ENCODE assay signal across 20 mouse cellular contexts in genomic region chr6:77358471-77358837, GRCm38 (mm10).
DNase-seq lines count a peak whose midpoint lies in the region; ATAC-seq and TF ChIP-seq lines count a peak whose summit lies in the region.
"Had no signal": no experiment of that assay in that cellular context is flagged by ENCODE, and none has a peak within 500 bp of the region (broad histone marks: within the 10 kb centered on the region; RNA-seq: fewer than 3 reads in every experiment).

No protein-coding gene starts in this region.

- no peak overlapping the region for H3K4me3 ChIP-seq in forebrain, embryonic 14.5 days (ENCODE audit: low read depth, low read length)
- H3K4me3 ChIP-seq in forebrain, embryonic 10.5 days: no peak overlapping the region
- H3K4me3 ChIP-seq in layer of hippocampus, adult 2 months: no peak overlapping the region
- H3K4me3 ChIP-seq in heart, adult 2 months: no peak overlapping the region
- H3K4me3 ChIP-seq: intestine, embryonic 15.5 days; limb, embryonic 10.5 days had no signal

- 0 out of 2 replicates have a peak, but pooled peaks cover 3% of the 10 kb centered on the region for H3K4me1 ChIP-seq in forebrain, embryonic 14.5 days (ENCODE audit: control insufficient read depth, insufficient read depth, low read length)
- peaks cover 10% of the 10 kb centered on the region for H3K4me1 ChIP-seq in forebrain, embryonic 10.5 days
- no peaks in the 10 kb centered on the region for H3K4me1 ChIP-seq in heart, adult 2 months (ENCODE audit: control insufficient read depth, insufficient read depth, low read length)
- H3K4me1 ChIP-seq: intestine, embryonic 15.5 days had no signal

- H3K9me3 ChIP-seq in forebrain, embryonic 14.5 days (replicated peaks; ENCODE audit: control insufficient read depth, low read length): no peaks in the 10 kb centered on the region
- no peaks in the 10 kb centered on the region for H3K9me3 ChIP-seq in forebrain, embryonic 10.5 days
- H3K9me3 ChIP-seq: intestine, embryonic 15.5 days; limb, embryonic 10.5 days had no signal

- intact Hi-C loops in left cerebral cortex, postnatal 25 days (cut with DNase I): loop anchor here (2.0 to 5.0 kb wide), 2 partner anchors 84 to 106 kb away; no protein-coding TSS in a partner anchor
- intact Hi-C loops in heart, adult 2 months (cut with DNase I): no loop called here

- H3K27ac ChIP-seq in forebrain, embryonic 14.5 days (ENCODE audit: low read depth, low read length): peak overlapping the region; percentile 23; the same call in 1 of the 2 replicates
- H3K27ac ChIP-seq in forebrain, embryonic 10.5 days: no peak overlapping the region
- H3K27ac ChIP-seq in layer of hippocampus, adult 2 months: peak overlapping the region; percentile 87
- H3K27ac ChIP-seq in heart, adult 2 months: no peak overlapping the region
- H3K27ac ChIP-seq: intestine, embryonic 15.5 days; limb, embryonic 10.5 days had no signal

- TF ChIP-seq EP300 in heart, adult 2 months (IDR thresholded peaks at IDR 0.05; ENCODE audit: insufficient read depth, low read depth, low read length): no peak

- no peak overlapping the region for H3K4me2 ChIP-seq in forebrain, embryonic 14.5 days (ENCODE audit: low read length)
- H3K4me2 ChIP-seq: intestine, embryonic 15.5 days had no signal

- peak; percentile 42 for DNase-seq in forebrain, embryonic 14.5 days (ENCODE audit: low spot score)
- DNase-seq in forebrain, embryonic 10.5 days (ENCODE audit: extremely low spot score, low spot score): no peak
- DNase-seq in layer of hippocampus, adult 2 months (ENCODE audit: low spot score in 2 of 2): no peak
- DNase-seq in layer of hippocampus, adult 8-10 months (ENCODE audit: low spot score in 2 of 2): no peak
- DNase-seq in brain, adult 2 months (ENCODE audit: low read depth, low spot score): peak; percentile 65
- peak; percentile 21 to 68 for DNase-seq in left cerebral cortex, postnatal 25 days (ENCODE audit: low spot score in 2 of 2)
- DNase-seq in heart, adult 2 months: no peak
- DNase-seq: adrenal gland, adult 8-10 months; embryo, embryonic 11 days; heart, adult 11 months; heart, postnatal 36 days; kidney, adult 9 months; kidney, postnatal 36 days; liver, postnatal 0 days; lung, postnatal 10 days; thymus, postnatal 14 days had no signal

- H3K9ac ChIP-seq in forebrain, embryonic 14.5 days (ENCODE audit: low read length): no peak overlapping the region
- H3K9ac ChIP-seq in heart, adult 2 months (ENCODE audit: low read depth, low read length): no peak overlapping the region
- H3K9ac ChIP-seq: intestine, embryonic 15.5 days; liver, postnatal 0 days had no signal

- ATAC-seq in forebrain, embryonic 14.5 days: peak; percentile 68; the same call in 1 of the 2 replicates
- ATAC-seq: CD4-positive, CD25-positive, alpha-beta regulatory T cell, adult 4 months; intestine, embryonic 15.5 days; liver, postnatal 0 days; Patski had no signal

- no peak for TF ChIP-seq CTCF in layer of hippocampus, adult 2 months (conservative IDR thresholded peaks at IDR 0.05)
- no peak for TF ChIP-seq CTCF in heart, adult 2 months (IDR thresholded peaks at IDR 0.05)

- no peaks in the 10 kb centered on the region for H3K79me2 ChIP-seq in heart, adult 2 months (replicated peaks; ENCODE audit: control insufficient read depth, insufficient read depth, low read length)

- 61% methylated on average over 6 of the region's 6 CpGs for WGBS in forebrain, embryonic 14.5 days
- WGBS in forebrain, embryonic 10.5 days: 91% methylated on average over 6 of the region's 6 CpGs
- WGBS in heart, adult 2 months: 59% methylated on average over 6 of the region's 6 CpGs

- H3K27me3 ChIP-seq in forebrain, embryonic 14.5 days (replicated peaks; ENCODE audit: control insufficient read depth, insufficient read depth, low read length): no peaks in the 10 kb centered on the region
- no peaks in the 10 kb centered on the region for H3K27me3 ChIP-seq in forebrain, embryonic 10.5 days (ENCODE audit: poor library complexity, severe bottlenecking)
- H3K27me3 ChIP-seq in heart, adult 2 months (ENCODE audit: control insufficient read depth, insufficient read depth, low read length): no peaks in the 10 kb centered on the region
- H3K27me3 ChIP-seq: intestine, embryonic 15.5 days; Patski had no signal

- TF ChIP-seq POLR2A in heart, adult 2 months (IDR thresholded peaks at IDR 0.05; ENCODE audit: insufficient read depth, low read depth, low read length): no peak

- H3K36me3 ChIP-seq in forebrain, embryonic 14.5 days (ENCODE audit: control insufficient read depth, insufficient read depth, low read length): no peaks in the 10 kb centered on the region
- H3K36me3 ChIP-seq in forebrain, embryonic 10.5 days (replicated peaks): no peaks in the 10 kb centered on the region
- no peaks in the 10 kb centered on the region for H3K36me3 ChIP-seq in heart, adult 2 months (ENCODE audit: control insufficient read depth, insufficient read depth, low read length)
- H3K36me3 ChIP-seq: intestine, embryonic 15.5 days; limb, embryonic 10.5 days had no signal

Comparison
In these comparisons a context has a peak if more than half of its experiments do, and no peak if none do; other contexts are left out.
1. DNase-seq: peak in forebrain, embryonic 14.5 days (single experiment), brain, adult 2 months (single experiment) and left cerebral cortex, postnatal 25 days (2 of 2); none in forebrain, embryonic 10.5 days (single experiment), layer of hippocampus, adult 2 months (0 of 2), layer of hippocampus, adult 8-10 months (0 of 2) and heart, adult 2 months (0 of 2).
2. H3K27ac ChIP-seq: peak in forebrain, embryonic 14.5 days (single experiment) and layer of hippocampus, adult 2 months (single experiment); none in forebrain, embryonic 10.5 days (single experiment) and heart, adult 2 months (single experiment).